Mouse (Mus musculus): Measurements from ENCODE around the gene Zfp518b.

DNA sequence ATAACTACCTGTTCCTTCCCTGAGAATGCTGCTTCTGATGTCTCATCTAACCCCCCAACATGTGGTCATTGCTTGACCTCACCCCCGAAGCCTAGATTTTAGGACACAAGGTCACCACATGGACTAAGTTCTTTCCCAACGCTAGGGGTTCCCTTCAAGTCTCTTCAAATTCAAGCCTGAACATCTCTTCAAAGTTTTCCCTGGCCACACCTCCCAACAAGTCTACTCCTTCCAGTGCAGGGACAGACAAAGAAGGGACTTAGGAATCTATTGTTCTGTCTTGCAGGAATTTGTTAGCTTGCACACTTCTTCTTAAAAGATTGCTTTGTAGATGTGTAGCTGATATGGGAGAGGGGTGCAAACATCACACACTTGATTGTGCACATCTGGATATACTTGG lies 17.5 kb upstream of the Zfp518b start:
- TF ChIP-seq CTCF (IDR thresholded peaks at IDR 0.05; ENCODE audit: extremely low read depth, insufficient read depth, insufficient read length, insufficient replicate concordance) (no peak), POLR2A (IDR thresholded peaks at IDR 0.05; ENCODE audit: low read depth, low read length) (no peak)

Data from spleen, adult 2 months (tissue).